Mouse (Mus musculus) erythroid progenitor cell, adult 5-6 weeks (primary cell): ENCODE data around the gene Grb7. TPM values are rescaled to one million over a fixed set of nuclear protein-coding genes. Genes with fewer than 3 reads are reported as not detected.

ENCODE experiments used
- ATAC-seq: replicated peaks from 2 replicates; pipeline ENCODE4 v1.8.0; 2016; ENCODE audit warnings: moderate number of reproducible peaks, mild to moderate bottlenecking, moderate TSS enrichment, inconsistent platforms; ENCODE audit not compliant: poor library complexity, low FRiP score, severe bottlenecking
- total RNA-seq, 2 experiments: library from RNA; stranded (forward) in 1 of 2; stranded (reverse) in 1 of 2; fragments of 150-400 nt in 1 of 2; fragments of 186-747, 209-891 nt in 1 of 2; gene quantifications; 2 replicates each; pipeline versions ENCODE4 v1.2.3 to v1.2.4; 2015 to 2017; ENCODE audit warnings: low replicate concordance in 2 of 2

Gene Grb7
- total RNA-seq, 2 experiments from 2014 or later, result 0.61 to 4.2 TPM

GRCm38 (mm10) chr11:98462255-98462654, 16.1 kb downstream of the Grb7 start:
- no peak for ATAC-seq

GRCm38 (mm10) chr11:98463911-98464310, 17.7 kb downstream of the Grb7 start:
- no peak for ATAC-seq

GRCm38 (mm10) chr11:98464516-98464915, 18.3 kb downstream of the Grb7 start:
- ATAC-seq, result no peak

GRCm38 (mm10) chr11:98469761-98470714, 23.8 kb downstream of the Grb7 start:
- ATAC-seq, result no peak

GRCm38 (mm10) chr11:98470795-98471194, 24.6 kb downstream of the Grb7 start:
- ATAC-seq, result no peak

- no peak for ATAC-seq
These were observed 26.5 kb downstream of the Grb7 start for GRCm38 (mm10) chr11:98472696-98473095.

GRCm38 (mm10) chr11:98473916-98474479, 27.8 kb downstream of the Grb7 start:
- no peak for ATAC-seq

- ATAC-seq, result no peak
These were observed 28.8 kb downstream of the Grb7 start for GRCm38 (mm10) chr11:98474967-98475366.

GRCm38 (mm10) chr11:98475630-98476433, 29.6 kb downstream of the Grb7 start:
- ATAC-seq, result no peak

GRCm38 (mm10) chr11:98476434-98476807, 30.2 kb downstream of the Grb7 start:
- no peak for ATAC-seq

GRCm38 (mm10) chr11:98477011-98477701, 31.0 kb downstream of the Grb7 start:
- no peak for ATAC-seq

GRCm38 (mm10) chr11:98479026-98479939, 33.1 kb downstream of the Grb7 start:
- ATAC-seq, result no peak

GRCm38 (mm10) chr11:98479940-98480497, 33.8 kb downstream of the Grb7 start:
- no peak for ATAC-seq

- no peak for ATAC-seq
These were observed 35.0 kb downstream of the Grb7 start for GRCm38 (mm10) chr11:98481231-98481630.

- no peak for ATAC-seq
These were observed 35.9 kb downstream of the Grb7 start for GRCm38 (mm10) chr11:98482067-98482466.

- ATAC-seq, result no peak
These were observed 39.6 kb downstream of the Grb7 start for GRCm38 (mm10) chr11:98485749-98486148.

- no peak for ATAC-seq
These were observed 41.4 kb downstream of the Grb7 start for GRCm38 (mm10) chr11:98487526-98488040.

- no peak for ATAC-seq
These were observed 42.5 kb downstream of the Grb7 start for GRCm38 (mm10) chr11:98488540-98489234.
